Mouse (Mus musculus): ENCODE measurements around the gene Tmem236. TPM values are rescaled to one million over a fixed set of nuclear protein-coding genes. Genes with fewer than 3 reads are reported as not detected.
A peak's percentile ranks its signal among the peaks of the same experiment; 100 is the strongest.

Tmem236 gene
- polyA plus RNA-seq (2014; fragmentation: Nextera tagmentation; extraction: Ambion mirVana): 0.07 TPM in 1 of 2 replicates, not detected in the other

DNA sequence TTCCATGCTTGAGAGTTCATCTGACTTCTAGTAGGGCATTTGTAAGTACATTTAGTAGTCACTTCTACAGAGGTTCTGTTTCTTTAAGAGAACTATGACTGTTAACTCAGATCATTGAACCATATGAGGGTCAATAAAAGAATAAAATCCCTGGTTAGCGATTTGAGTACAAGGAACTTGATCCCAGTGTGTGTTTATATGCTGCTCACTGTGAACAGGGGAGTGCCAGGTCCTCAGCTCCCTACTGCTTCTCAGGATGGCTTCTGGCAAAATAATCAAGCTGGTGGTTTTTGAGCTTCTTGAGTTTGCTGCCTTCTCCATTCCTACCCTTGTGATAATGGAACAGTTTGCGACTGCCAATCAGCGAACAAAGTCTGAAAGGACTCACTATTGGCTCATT is at the start of gene Tmem236:
Tmem236 (plus strand) TSS at position 190 of the 400 bp plus-strand sequence.
- H3K9me3 ChIP-seq (replicated peaks; ENCODE audit: control insufficient read depth, low read length): no peaks in the 10 kb centered on the region
- no peaks in the 10 kb centered on the region for H3K27me3 ChIP-seq (ENCODE audit: control insufficient read depth, insufficient read depth, low read length)
- H3K9ac ChIP-seq (ENCODE audit: low read depth, low read length): no peak within 1 kb of the TSS
- no peak for ATAC-seq (replicated peaks; ENCODE audit: insufficient number of reproducible peaks, low FRiP score, low TSS enrichment)
- H3K4me3 ChIP-seq (ENCODE audit: low read depth, low read length): no peak within 1 kb of the TSS
- WGBS (ENCODE audit: insufficient replicate concordance): 73% methylated on average over 3 of the region's 3 CpGs
- no peaks in the 10 kb centered on the region for H3K36me3 ChIP-seq (ENCODE audit: control insufficient read depth, insufficient read depth, low read length)
- H3K4me1 ChIP-seq (ENCODE audit: control insufficient read depth, insufficient read depth, low read length): no peaks in the 10 kb centered on the region
- no peak within 1 kb of the TSS for H3K4me2 ChIP-seq
- no peak within 1 kb of the TSS for H3K27ac ChIP-seq (ENCODE audit: low read depth, low read length)

DNA sequence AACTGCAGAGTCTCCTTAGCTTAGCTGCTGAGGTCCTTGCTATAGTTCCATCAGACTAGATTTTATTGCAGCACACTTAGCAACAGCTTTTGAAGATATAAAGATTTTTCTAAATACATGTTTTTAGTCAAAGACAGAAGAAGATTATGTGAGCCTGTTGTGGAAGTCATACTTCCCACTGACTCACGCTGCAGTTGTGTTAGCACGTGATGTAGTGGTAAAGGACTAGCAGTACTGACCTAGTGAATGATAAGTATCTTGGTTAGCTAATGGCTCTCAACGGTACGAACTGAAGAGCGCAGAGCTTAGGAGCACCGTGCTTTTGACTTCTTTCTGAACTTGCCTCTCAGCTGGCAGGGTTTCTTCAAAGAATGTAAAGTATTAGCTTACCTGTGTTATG is 47.9 kb upstream of the Tmem236 start:
- H3K27ac ChIP-seq (ENCODE audit: low read depth, low read length): no peak overlapping the region
- H3K4me1 ChIP-seq (ENCODE audit: control insufficient read depth, insufficient read depth, low read length): no peaks in the 10 kb centered on the region
- H3K9ac ChIP-seq (ENCODE audit: low read depth, low read length): no peak overlapping the region
- 92% methylated on average over 6 of the region's 6 CpGs for WGBS (ENCODE audit: insufficient replicate concordance)
- no peaks in the 10 kb centered on the region for H3K9me3 ChIP-seq (replicated peaks; ENCODE audit: control insufficient read depth, low read length)
- no peaks in the 10 kb centered on the region for H3K36me3 ChIP-seq (ENCODE audit: control insufficient read depth, insufficient read depth, low read length)
- no peak for ATAC-seq (replicated peaks; ENCODE audit: insufficient number of reproducible peaks, low FRiP score, low TSS enrichment)
- no peak overlapping the region for H3K4me2 ChIP-seq
- H3K27me3 ChIP-seq (ENCODE audit: control insufficient read depth, insufficient read depth, low read length): no peaks in the 10 kb centered on the region
- no peak overlapping the region for H3K4me3 ChIP-seq (ENCODE audit: low read depth, low read length)

DNA sequence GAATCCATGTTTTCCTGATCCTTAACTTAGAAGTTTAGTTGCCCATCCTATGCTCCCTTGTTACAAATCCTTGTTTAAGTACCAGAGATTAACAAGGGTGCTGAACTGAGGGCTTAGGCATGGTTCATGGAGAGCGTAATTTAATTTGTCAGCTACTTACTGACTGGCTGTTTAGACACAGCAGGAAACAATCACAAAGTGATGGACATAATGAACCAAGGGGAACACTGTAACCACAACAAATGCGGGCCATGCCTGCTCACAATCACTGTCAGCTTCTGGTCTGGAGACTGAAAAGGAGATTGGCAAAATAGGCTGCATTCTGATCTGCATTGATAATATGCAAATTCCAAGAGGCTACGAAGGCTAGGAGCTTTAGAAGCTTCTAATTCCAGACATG is 46.7 kb upstream of the Tmem236 start:
- H3K36me3 ChIP-seq (ENCODE audit: control insufficient read depth, insufficient read depth, low read length): no peaks in the 10 kb centered on the region
- no peak for ATAC-seq (replicated peaks; ENCODE audit: insufficient number of reproducible peaks, low FRiP score, low TSS enrichment)
- 66% methylated on average over 3 of the region's 3 CpGs for WGBS (ENCODE audit: insufficient replicate concordance)

DNA sequence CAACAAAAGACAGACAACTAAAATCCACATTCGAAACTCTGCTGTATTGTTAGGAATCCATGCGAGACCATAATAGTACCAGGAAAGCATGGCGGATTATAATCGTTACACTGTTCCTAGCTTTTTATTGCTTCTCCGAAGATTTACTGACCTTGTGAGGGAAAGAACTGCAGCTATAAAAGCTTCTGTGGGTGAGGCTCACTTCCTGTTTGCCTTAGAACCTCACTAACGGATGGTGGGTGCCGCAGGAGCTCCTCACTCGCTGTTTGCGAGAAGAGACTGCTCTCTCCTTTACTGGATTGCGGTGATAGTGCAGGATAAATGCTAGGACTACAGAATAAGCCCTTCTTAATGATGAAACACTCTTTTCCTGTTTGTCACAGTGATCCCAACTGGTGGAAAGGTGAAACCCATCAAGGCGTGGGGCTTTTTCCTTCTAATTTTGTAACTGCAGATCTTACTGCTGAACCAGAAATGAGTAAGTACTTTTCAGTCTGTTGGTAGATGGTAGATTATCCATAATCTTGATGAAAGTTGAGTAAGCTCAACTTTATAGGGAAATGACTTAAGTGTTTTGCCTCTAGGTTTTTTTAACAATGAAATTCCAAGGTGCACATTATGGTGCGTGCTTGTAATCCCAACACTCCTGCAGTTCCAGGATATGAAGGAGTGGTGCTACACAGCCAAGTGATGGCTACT is 43.5 kb upstream of the Tmem236 start:
- no peak overlapping the region for H3K9ac ChIP-seq (ENCODE audit: low read depth, low read length)
- 88% methylated on average over 12 of the region's 12 CpGs for WGBS (ENCODE audit: insufficient replicate concordance)
- no peaks in the 10 kb centered on the region; the same call in 1 of the 2 replicates for H3K36me3 ChIP-seq (ENCODE audit: control insufficient read depth, insufficient read depth, low read length)
- H3K4me1 ChIP-seq (ENCODE audit: control insufficient read depth, insufficient read depth, low read length): no peaks in the 10 kb centered on the region
- H3K9me3 ChIP-seq (replicated peaks; ENCODE audit: control insufficient read depth, low read length): no peaks in the 10 kb centered on the region
- H3K4me3 ChIP-seq (ENCODE audit: low read depth, low read length): no peak overlapping the region
- H3K27me3 ChIP-seq (ENCODE audit: control insufficient read depth, insufficient read depth, low read length): no peaks in the 10 kb centered on the region
- no peak overlapping the region for H3K4me2 ChIP-seq
- ATAC-seq (replicated peaks; ENCODE audit: insufficient number of reproducible peaks, low FRiP score, low TSS enrichment): no peak
- H3K27ac ChIP-seq (ENCODE audit: low read depth, low read length): no peak overlapping the region

More for the DNA sequence above, 46.7 kb upstream of the Tmem236 start:
- Histone ChIP-seq H3K4me3 (ENCODE audit: low read depth, low read length) (no peak overlapping the region), H3K27me3 (ENCODE audit: control insufficient read depth, insufficient read depth, low read length) (no peaks in the 10 kb centered on the region), H3K9me3 (replicated peaks; ENCODE audit: control insufficient read depth, low read length) (no peaks in the 10 kb centered on the region), H3K27ac (ENCODE audit: low read depth, low read length) (no peak overlapping the region), H3K9ac (ENCODE audit: low read depth, low read length) (no peak overlapping the region), H3K4me2 (no peak overlapping the region), H3K4me1 (ENCODE audit: control insufficient read depth, insufficient read depth, low read length) (no peaks in the 10 kb centered on the region)

DNA sequence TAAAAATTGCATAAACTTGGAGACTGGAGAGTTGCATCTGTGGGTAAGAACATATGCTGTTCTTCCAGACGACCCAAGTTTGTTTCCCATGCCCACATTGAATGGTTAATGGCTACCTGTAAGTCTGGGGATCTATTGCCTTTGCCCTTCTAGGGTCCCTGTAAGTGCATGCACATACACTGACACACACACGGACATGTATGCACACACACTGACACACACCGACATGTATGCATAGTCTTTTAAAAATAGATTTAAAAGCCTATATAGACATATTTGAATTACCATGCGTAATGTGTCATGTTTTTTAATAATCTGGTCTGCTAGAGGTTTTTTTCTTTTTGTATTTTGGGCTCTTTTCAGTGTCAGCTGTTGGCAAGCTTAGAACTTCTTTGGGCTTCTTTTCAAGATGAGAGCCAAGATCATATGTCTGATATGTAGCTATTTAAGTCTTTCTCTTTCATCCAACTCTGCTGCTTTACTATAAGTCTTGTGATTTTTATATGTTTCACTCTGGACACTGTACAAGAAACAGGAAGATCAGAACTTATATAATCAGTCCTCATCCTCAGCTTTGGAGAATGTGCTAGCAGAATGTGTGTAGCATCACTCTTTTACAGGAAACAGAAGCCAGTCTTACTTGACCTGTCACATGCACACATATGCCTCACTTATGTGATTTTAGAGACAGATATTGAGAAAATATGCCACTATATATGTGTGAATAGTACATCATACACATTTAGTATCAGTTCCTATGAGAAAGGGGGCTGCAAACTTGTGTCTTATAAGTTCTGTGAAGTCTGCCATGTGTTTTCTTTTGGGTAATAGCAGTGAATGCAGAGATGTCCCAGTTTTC is 41.6 kb upstream of the Tmem236 start:
- Histone ChIP-seq H3K27me3 (ENCODE audit: control insufficient read depth, insufficient read depth, low read length) (no peaks in the 10 kb centered on the region), H3K4me2 (no peak overlapping the region), H3K4me3 (ENCODE audit: low read depth, low read length) (no peak overlapping the region), H3K4me1 (ENCODE audit: control insufficient read depth, insufficient read depth, low read length) (no peaks in the 10 kb centered on the region), H3K27ac (ENCODE audit: low read depth, low read length) (no peak overlapping the region), H3K36me3 (ENCODE audit: control insufficient read depth, insufficient read depth, low read length) (no peaks in the 10 kb centered on the region; the same call in 1 of the 2 replicates), H3K9ac (ENCODE audit: low read depth, low read length) (no peak overlapping the region), H3K9me3 (replicated peaks; ENCODE audit: control insufficient read depth, low read length) (no peaks in the 10 kb centered on the region)
- no peak for ATAC-seq (replicated peaks; ENCODE audit: insufficient number of reproducible peaks, low FRiP score, low TSS enrichment)
- 89% methylated on average over 4 of the region's 4 CpGs for WGBS (ENCODE audit: insufficient replicate concordance)

DNA sequence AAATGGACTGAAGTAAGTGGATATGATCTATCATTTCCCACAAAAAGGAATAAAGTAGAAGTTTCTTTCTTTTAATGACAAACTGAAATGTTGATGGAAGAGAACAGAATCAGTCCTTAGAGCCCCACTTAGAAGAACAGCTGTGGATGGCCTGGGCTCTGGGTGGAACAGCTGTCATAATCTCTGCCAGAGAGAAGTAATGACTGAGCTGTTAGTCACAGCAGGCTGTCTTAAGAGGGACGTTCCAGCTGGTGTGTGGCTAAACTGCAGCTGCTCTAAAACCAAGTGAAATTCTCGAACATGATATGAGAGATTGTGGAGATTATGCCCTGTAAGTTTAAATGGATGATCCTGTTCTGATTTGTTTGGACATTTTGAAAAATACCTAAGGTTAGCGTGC is 37.4 kb upstream of the Tmem236 start:
- Histone ChIP-seq H3K27me3 (ENCODE audit: control insufficient read depth, insufficient read depth, low read length) (no peaks in the 10 kb centered on the region), H3K27ac (ENCODE audit: low read depth, low read length) (no peak overlapping the region), H3K4me1 (ENCODE audit: control insufficient read depth, insufficient read depth, low read length) (no peaks in the 10 kb centered on the region), H3K4me3 (ENCODE audit: low read depth, low read length) (no peak overlapping the region), H3K4me2 (no peak overlapping the region), H3K9ac (ENCODE audit: low read depth, low read length) (no peak overlapping the region), H3K36me3 (ENCODE audit: control insufficient read depth, insufficient read depth, low read length) (no peaks in the 10 kb centered on the region; the same call in 1 of the 2 replicates), H3K9me3 (replicated peaks; ENCODE audit: control insufficient read depth, low read length) (no peaks in the 10 kb centered on the region)
- WGBS (ENCODE audit: insufficient replicate concordance): 78% methylated on average over 3 of the region's 3 CpGs
- ATAC-seq (replicated peaks; ENCODE audit: insufficient number of reproducible peaks, low FRiP score, low TSS enrichment): no peak

DNA sequence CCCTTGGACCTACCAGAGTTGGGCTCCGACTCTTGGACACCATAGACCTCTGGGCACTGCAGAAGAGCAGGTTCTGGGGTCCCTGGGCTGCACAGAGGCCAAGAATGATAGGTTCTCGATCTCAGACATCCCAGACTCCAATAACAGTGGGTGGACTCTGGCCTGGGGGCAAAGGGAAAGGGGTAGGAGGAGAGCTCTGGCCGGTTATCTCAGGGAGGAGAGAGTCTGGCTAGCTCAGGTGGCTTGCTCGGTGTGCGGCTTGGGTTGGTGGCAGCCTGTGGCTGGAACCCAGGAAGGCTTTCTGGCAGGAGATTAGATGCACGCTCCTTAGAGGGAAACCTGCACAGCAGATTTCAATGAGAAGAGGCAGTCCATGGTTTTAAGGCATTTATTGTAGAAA is 34.7 kb upstream of the Tmem236 start:
- H3K27ac ChIP-seq (ENCODE audit: low read depth, low read length): no peak overlapping the region
- H3K27me3 ChIP-seq (ENCODE audit: control insufficient read depth, insufficient read depth, low read length): no peaks in the 10 kb centered on the region
- no peak overlapping the region for H3K4me3 ChIP-seq (ENCODE audit: low read depth, low read length)
- no peaks in the 10 kb centered on the region for H3K4me1 ChIP-seq (ENCODE audit: control insufficient read depth, insufficient read depth, low read length)
- H3K36me3 ChIP-seq (ENCODE audit: control insufficient read depth, insufficient read depth, low read length): peaks cover 2% of the 10 kb centered on the region; the same call in 1 of the 2 replicates
- no peak for ATAC-seq (replicated peaks; ENCODE audit: insufficient number of reproducible peaks, low FRiP score, low TSS enrichment)
- H3K4me2 ChIP-seq: no peak overlapping the region
- no peaks in the 10 kb centered on the region for H3K9me3 ChIP-seq (replicated peaks; ENCODE audit: control insufficient read depth, low read length)
- no peak overlapping the region for H3K9ac ChIP-seq (ENCODE audit: low read depth, low read length)
- WGBS (ENCODE audit: insufficient replicate concordance): 77% methylated on average over 6 of the region's 6 CpGs

DNA sequence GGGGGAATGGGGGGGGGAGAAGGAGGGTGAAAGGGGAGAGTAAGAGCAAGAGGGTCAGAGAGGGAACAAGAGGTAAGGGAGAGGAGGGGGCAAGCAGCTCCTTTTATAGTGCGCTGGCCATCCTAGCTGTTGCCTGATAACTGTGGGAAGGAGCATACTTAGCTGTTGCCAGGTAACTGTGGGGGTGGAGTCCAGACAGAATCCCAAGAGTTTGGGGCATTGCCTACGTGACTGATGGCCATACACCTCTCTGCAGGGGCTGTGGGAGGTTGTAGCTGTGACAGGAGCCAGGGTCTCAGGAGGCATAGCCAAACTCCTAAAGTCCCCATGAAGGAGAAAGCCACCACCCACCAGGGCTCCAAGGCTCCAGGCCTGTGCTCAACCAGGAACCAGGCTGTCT is 34.3 kb upstream of the Tmem236 start:
- peak; percentile 52 for ATAC-seq (replicated peaks; ENCODE audit: insufficient number of reproducible peaks, low FRiP score, low TSS enrichment)
- H3K36me3 ChIP-seq (ENCODE audit: control insufficient read depth, insufficient read depth, low read length): peaks cover 2% of the 10 kb centered on the region; the same call in 1 of the 2 replicates
- no peaks in the 10 kb centered on the region for H3K4me1 ChIP-seq (ENCODE audit: control insufficient read depth, insufficient read depth, low read length)
- no peaks in the 10 kb centered on the region for H3K9me3 ChIP-seq (replicated peaks; ENCODE audit: control insufficient read depth, low read length)
- 48% methylated on average over 2 of the region's 2 CpGs for WGBS (ENCODE audit: insufficient replicate concordance)
- peak overlapping the region; percentile 32; the same call in 1 of the 2 replicates for H3K27ac ChIP-seq (ENCODE audit: low read depth, low read length)
- H3K4me3 ChIP-seq (ENCODE audit: low read depth, low read length): no peak overlapping the region
- H3K27me3 ChIP-seq (ENCODE audit: control insufficient read depth, insufficient read depth, low read length): no peaks in the 10 kb centered on the region
- no peak overlapping the region for H3K4me2 ChIP-seq
- H3K9ac ChIP-seq (ENCODE audit: low read depth, low read length): no peak overlapping the region
